Mouse (Mus musculus): ENCODE data around the gene Hist1h4b.
"Not testable (repeated sequence)": the region's sequence is repeated elsewhere in the genome, so short reads cannot be mapped to it uniquely, and the experiment has no call there.

GRCm38 (mm10) chr13:23746201-23747080 is 10.4 kb upstream of the Hist1h4b start, which contains the start of gene Hist1h2bb:
- TF ChIP-seq CTCF (IDR thresholded peaks at IDR 0.05; ENCODE audit: control insufficient read depth, insufficient read depth, insufficient read length); USF1 (IDR thresholded peaks at IDR 0.05; ENCODE audit: low read depth): not testable (repeated sequence)

All from C2C12 (cell line).